Mouse (Mus musculus): ENCODE measurements at regions not wholly inside any gene's neighbourhood (a gene's known extent, or its start where the extent isn't known, plus 50 kb on each side); places are given as distances from the start of the nearest gene placed in this dataset.

DNA sequence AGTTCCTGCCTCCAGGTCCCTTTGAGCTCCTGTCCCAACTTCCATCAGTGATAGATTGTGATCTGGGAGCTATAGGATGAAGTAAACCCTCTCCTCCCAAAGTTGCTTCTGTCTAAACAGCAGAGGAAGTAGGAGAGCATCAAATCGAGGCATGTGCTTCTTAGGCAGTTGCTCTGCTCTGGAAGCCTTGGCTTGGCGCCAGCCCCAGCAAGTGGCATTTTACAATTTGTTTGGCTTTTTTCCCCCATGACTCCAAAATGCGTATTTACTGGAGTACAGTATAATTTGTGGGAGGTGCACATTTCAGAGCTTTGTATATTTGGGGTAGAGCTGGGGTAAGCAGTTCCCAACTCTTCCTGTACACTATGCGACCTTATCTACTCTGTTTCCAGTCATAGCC is 88.2 kb upstream of the Sorcs3 start:
- no peak for TF ChIP-seq POLR2AphosphoS2 (IDR thresholded peaks at IDR 0.05; ENCODE audit: low read length)
- TF ChIP-seq POLR2A (IDR thresholded peaks at IDR 0.05; ENCODE audit: control insufficient read depth in 1 of 2, insufficient read depth in 1 of 2, low read depth in 1 of 2, low read length in 2 of 2, poor library complexity in 1 of 2), result no peak
- no peak for TF ChIP-seq NELFE (IDR thresholded peaks at IDR 0.05; ENCODE audit: low read depth, low read length)
- TF ChIP-seq CTCF (IDR thresholded peaks at IDR 0.05 in 2 of 3, conservative IDR thresholded peaks at IDR 0.05 in 1 of 3; ENCODE audit: control insufficient read depth in 1 of 3, insufficient read depth in 1 of 3, low read depth in 2 of 3, low read length in 3 of 3, poor library complexity in 1 of 3, severe bottlenecking in 1 of 3), result no peak
- no peak for TF ChIP-seq HCFC1 (IDR thresholded peaks at IDR 0.05; ENCODE audit: low read depth, low read length)
- no peak for TF ChIP-seq MEF2A (IDR thresholded peaks at IDR 0.05; ENCODE audit: extremely low read depth, insufficient replicate concordance, low read depth, low read length, poor library complexity, severe bottlenecking)
- TF ChIP-seq MXI1 (IDR thresholded peaks at IDR 0.05; ENCODE audit: low read depth, low read length), result no peak
- no peak for TF ChIP-seq CHD2 (IDR thresholded peaks at IDR 0.05; ENCODE audit: low read length)

Data from MEL (cell line).